Mouse (Mus musculus) MEL (cell line): ENCODE data around the gene Uba3. TPM values are rescaled to one million over a fixed set of nuclear protein-coding genes. Genes with fewer than 3 reads are reported as not detected.

Source experiments
- DNase-seq: peaks from one replicate; pipeline ENCODE4 v3.0.0; 2011; ENCODE audit warnings: low read depth, low spot score
- H3K27ac ChIP-seq: 2 replicates; pipeline ENCODE4 v1.5.1; 2012; ENCODE audit warnings: low read depth, mild to moderate bottlenecking, control low read depth, low read length, moderate library complexity; ENCODE audit not compliant: control insufficient read depth
- H3K27me3 ChIP-seq, 2 experiments: fragments of 150-350 bp in 1 of 2; sonication (generic) in 1 of 2; 2 replicates each; pipeline ENCODE4 v1.6.1; 2012; ENCODE audit warnings: low read length in 2 of 2, mild to moderate bottlenecking in 2 of 2, improper control_type of control experiment in 1 of 2, moderate library complexity in 1 of 2; ENCODE audit not compliant: insufficient read depth in 2 of 2, control insufficient read depth in 1 of 2
- H3K36me3 ChIP-seq, 2 experiments: 2 replicates each; pipeline ENCODE4 v1.6.1; 2012 to 2014; ENCODE audit warnings: low read length in 2 of 2, improper control_type of control experiment in 1 of 2, inconsistent platforms in 1 of 2, mild to moderate bottlenecking in 1 of 2; ENCODE audit not compliant: insufficient read depth in 2 of 2, control insufficient read depth in 1 of 2
- H3K4me1 ChIP-seq, 2 experiments: fragments of 150-350 bp in 1 of 2; sonication (generic) in 1 of 2; 2 replicates each; pipeline ENCODE4 v1.6.1; 2012; ENCODE audit warnings: low read length in 2 of 2, improper control_type of control experiment in 1 of 2, mild to moderate bottlenecking in 1 of 2; ENCODE audit not compliant: insufficient read depth in 2 of 2, control insufficient read depth in 1 of 2
- H3K4me3 ChIP-seq, 2 experiments: fragments of 150-350 bp in 1 of 2; sonication (generic) in 1 of 2; 2 replicates each; pipeline ENCODE4 v1.5.1; 2012; ENCODE audit warnings: low read depth in 2 of 2, low read length in 2 of 2, mild to moderate bottlenecking in 2 of 2, moderate library complexity in 2 of 2, control low read depth in 1 of 2, improper control_type of control experiment in 1 of 2; ENCODE audit not compliant: control insufficient read depth in 1 of 2, insufficient read depth in 1 of 2
- H3K79me2 ChIP-seq: 2 replicates; pipeline ENCODE4 v1.6.1; 2012; ENCODE audit warnings: mild to moderate bottlenecking, low read length, moderate library complexity; ENCODE audit not compliant: control insufficient read depth, poor library complexity, insufficient read depth
- H3K9ac ChIP-seq: 2 replicates; pipeline ENCODE4 v1.6.1; 2012; ENCODE audit warnings: low read depth, mild to moderate bottlenecking, control low read depth, low read length, moderate library complexity; ENCODE audit not compliant: control insufficient read depth, poor library complexity, severe bottlenecking
- H3K9me3 ChIP-seq: fragments of 150-350 bp; sonication (generic); replicated peaks from 2 replicates; pipeline ENCODE4 v1.6.1; 2012; ENCODE audit warnings: mild to moderate bottlenecking, low read length, improper control_type of control experiment, moderate library complexity; ENCODE audit not compliant: insufficient read depth
- CHD1 ChIP-seq: IDR thresholded peaks from 2 replicates; pipeline ENCODE4 v1.6.1; 2012; ENCODE audit warnings: low read depth, mild to moderate bottlenecking, inconsistent platforms, low read length, improper control_type of control experiment
- CTCF ChIP-seq, 3 experiments: IDR thresholded peaks in 2 of 3; conservative IDR thresholded peaks in 1 of 3; 2 replicates each; pipeline ENCODE4 v1.5.1; 2011 to 2012; ENCODE audit warnings: low read length in 3 of 3, low read depth in 2 of 3, mild to moderate bottlenecking in 2 of 3, improper control_type of control experiment in 1 of 3, inconsistent platforms in 1 of 3, mixed read lengths in 1 of 3, moderate library complexity in 1 of 3; ENCODE audit not compliant: control insufficient read depth in 1 of 3, insufficient read depth in 1 of 3, poor library complexity in 1 of 3, severe bottlenecking in 1 of 3
- EP300 ChIP-seq, 2 experiments: IDR thresholded peaks; 2 replicates each; pipeline ENCODE4 v1.6.1; 2011; ENCODE audit warnings: improper control_type of control experiment in 2 of 2, low read length in 2 of 2, low read depth in 1 of 2, mild to moderate bottlenecking in 1 of 2
- ETS1 ChIP-seq: IDR thresholded peaks from 2 replicates; pipeline ENCODE4 v1.6.1; 2012; ENCODE audit warnings: low read depth, mild to moderate bottlenecking, inconsistent platforms, low read length, improper control_type of control experiment, moderate library complexity
- GATA1 ChIP-seq: IDR thresholded peaks from 2 replicates; pipeline ENCODE4 v1.6.1; 2011; ENCODE audit warnings: low read depth, low read length, improper control_type of control experiment
- MAFK ChIP-seq: IDR thresholded peaks from 2 replicates; pipeline ENCODE4 v1.6.1; 2011; ENCODE audit warnings: low read depth, mild to moderate bottlenecking, low read length, improper control_type of control experiment, borderline replicate concordance
- MEF2A ChIP-seq: IDR thresholded peaks from 2 replicates; pipeline ENCODE4 v1.6.1; 2014; ENCODE audit warnings: low read depth, mild to moderate bottlenecking, inconsistent platforms, low read length, improper control_type of control experiment; ENCODE audit not compliant: poor library complexity, insufficient replicate concordance, severe bottlenecking; ENCODE audit errors: extremely low read depth
- MXI1 ChIP-seq: IDR thresholded peaks from 2 replicates; pipeline ENCODE4 v1.6.1; 2011; ENCODE audit warnings: mild to moderate bottlenecking, low read depth, low read length, improper control_type of control experiment
- MYB ChIP-seq: IDR thresholded peaks from 2 replicates; pipeline ENCODE4 v1.6.1; 2011; ENCODE audit warnings: mild to moderate bottlenecking, low read depth, low read length, improper control_type of control experiment
- NRF1 ChIP-seq: IDR thresholded peaks from 2 replicates; pipeline ENCODE4 v1.6.1; 2014; ENCODE audit warnings: low read depth, mild to moderate bottlenecking, inconsistent platforms, low read length, improper control_type of control experiment, moderate library complexity; ENCODE audit not compliant: poor library complexity, insufficient read depth, severe bottlenecking
- POLR2AphosphoS2 ChIP-seq: IDR thresholded peaks from 2 replicates; pipeline ENCODE4 v1.6.1; 2011; ENCODE audit warnings: low read length, improper control_type of control experiment
- RAD21 ChIP-seq: IDR thresholded peaks from 2 replicates; pipeline ENCODE4 v1.6.1; 2011; ENCODE audit warnings: mild to moderate bottlenecking, low read depth, low read length, improper control_type of control experiment
- RCOR1 ChIP-seq: IDR thresholded peaks from 2 replicates; pipeline ENCODE4 v1.6.1; 2012; ENCODE audit warnings: low read depth, mild to moderate bottlenecking, inconsistent platforms, low read length, improper control_type of control experiment
- SMC3 ChIP-seq: IDR thresholded peaks from 2 replicates; pipeline ENCODE4 v1.6.1; 2011; ENCODE audit warnings: low read depth, low read length, improper control_type of control experiment
- USF2 ChIP-seq, 2 experiments: IDR thresholded peaks; 2 replicates each; pipeline ENCODE4 v1.6.1; 2011 to 2012; ENCODE audit warnings: improper control_type of control experiment in 2 of 2, low read length in 2 of 2, borderline replicate concordance in 1 of 2, inconsistent platforms in 1 of 2, low read depth in 1 of 2, mild to moderate bottlenecking in 1 of 2; ENCODE audit not compliant: insufficient read depth in 1 of 2
- ZC3H11A ChIP-seq: IDR thresholded peaks from 2 replicates; pipeline ENCODE4 v1.6.1; 2012; ENCODE audit warnings: low read depth, mild to moderate bottlenecking, inconsistent platforms, low read length, improper control_type of control experiment
- polyA plus RNA-seq, 2 experiments: library from polyadenylated mRNA; stranded (reverse) in 1 of 2; unstranded in 1 of 2; fragments of >175 nt in 1 of 2; fragments of >200 nt in 1 of 2; gene quantifications; 2 replicates each; pipeline versions ENCODE4 v1.2.1 to v1.2.4; 2012; ENCODE audit warnings: low replicate concordance in 2 of 2, low read depth in 1 of 2; ENCODE audit not compliant: insufficient read length in 2 of 2, insufficient read depth in 1 of 2, missing spikeins in 1 of 2
- total RNA-seq: library from RNA; depleted of rRNA; stranded (reverse); fragments of 300-350 nt; gene quantifications from 2 replicates; pipeline ENCODE4 v1.2.3, GENCODE M21; 2012

The Uba3 gene
- total and polyA plus RNA-seq, 3 experiments = 37.1 to 38.1 TPM; not detected in 1

GRCm38 (mm10) chr6:97178491-97179366, 26.7 kb downstream of the Uba3 start, which contains the start of gene Tmf1 (continued):
- TF ChIP-seq ETS1 (peak; percentile 60; the same call in 1 of the 2 replicates), ZC3H11A (no peak), RAD21 (no peak), CHD1 (0 out of 2 replicates have a peak, but pooled peaks have one; percentile 1), GATA1 (no peak), MYB (peak; percentile 34; the same call in 1 of the 2 replicates), NRF1 (peak; percentile 84), RCOR1 (no peak), USF2 (IDR thresholded peaks at IDR 0.05; ENCODE audit: borderline replicate concordance in 1 of 2, insufficient read depth in 1 of 2, low read depth in 1 of 2, low read length in 2 of 2) (no peak), MXI1 (peak; percentile 50; the same call in 1 of the 2 replicates), EP300 (IDR thresholded peaks at IDR 0.05; ENCODE audit: low read depth in 1 of 2, low read length in 2 of 2) (no peak), MEF2A (no peak), CTCF (IDR thresholded peaks at IDR 0.05 in 2 of 3, conservative IDR thresholded peaks at IDR 0.05 in 1 of 3; ENCODE audit: control insufficient read depth in 1 of 3, insufficient read depth in 1 of 3, low read depth in 2 of 3, low read length in 3 of 3, poor library complexity in 1 of 3, severe bottlenecking in 1 of 3) (0 out of 6 replicates have a peak, but pooled peaks of 1 of the 3 experiments have one; percentile 1), POLR2AphosphoS2 (peak; percentile 93; the same call in 1 of the 2 replicates)

DNA sequence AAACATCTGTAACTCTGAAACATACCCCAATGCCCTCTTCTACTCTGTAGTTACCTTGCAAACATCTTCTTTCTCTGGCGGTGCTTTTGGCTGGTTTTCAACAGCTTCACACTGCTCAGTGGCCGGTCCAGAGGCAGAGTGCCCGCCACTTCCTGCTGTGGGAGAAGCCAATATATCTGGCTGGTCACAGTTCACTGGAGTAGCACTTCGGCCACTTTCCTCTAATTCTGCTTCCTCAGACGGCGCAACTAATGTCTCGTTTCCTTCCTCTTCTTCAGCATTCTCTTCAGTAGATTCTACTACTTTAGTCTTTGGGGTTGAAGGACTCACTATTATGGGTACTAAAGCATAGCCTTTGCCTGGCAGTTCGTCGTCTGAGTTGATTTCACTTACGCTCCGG, 29.7 kb downstream of the Uba3 start:
- TF ChIP-seq MAFK = no peak
- TF ChIP-seq, all 39 proteins: peak for 0
- H3K9ac ChIP-seq = no peak overlapping the region
- H3K9me3 ChIP-seq = no peaks in the 10 kb centered on the region
- peaks cover 12 to 15% of the 10 kb centered on the region in 2 experiments for H3K36me3 ChIP-seq
- H3K79me2 ChIP-seq = peaks cover 26% of the 10 kb centered on the region
- no peak for DNase-seq
- H3K4me3 ChIP-seq = no peak overlapping the region
- H3K27ac ChIP-seq = no peak overlapping the region
- H3K27me3 ChIP-seq = no peaks in the 10 kb centered on the region
- H3K4me1 ChIP-seq = peaks cover 0 to 12% of the 10 kb centered on the region in 2 experiments; a peak in 2 of 4 replicates

- Histone ChIP-seq H3K4me1 (peaks cover 0 to 7% of the 10 kb centered on the region in 2 experiments; a peak in 2 of 4 replicates), H3K27me3 (no peaks in the 10 kb centered on the region), H3K79me2 (no peaks in the 10 kb centered on the region; the same call in 1 of the 2 replicates), H3K9ac (no peak overlapping the region), H3K27ac (no peak overlapping the region), H3K4me3 (no peak overlapping the region), H3K9me3 (no peaks in the 10 kb centered on the region), H3K36me3 (peaks cover 3 to 6% of the 10 kb centered on the region in 2 experiments)
- peak; percentile 58 for DNase-seq
- TF ChIP-seq ZC3H11A (peak; percentile 30; the same call in 1 of the 2 replicates), ETS1 (no peak), RAD21 (peak; percentile 31), CTCF (IDR thresholded peaks at IDR 0.05 in 2 of 3, conservative IDR thresholded peaks at IDR 0.05 in 1 of 3; ENCODE audit: control insufficient read depth in 1 of 3, insufficient read depth in 1 of 3, low read depth in 2 of 3, low read length in 3 of 3, poor library complexity in 1 of 3, severe bottlenecking in 1 of 3) (peak; percentile 37 to 54 (median 46)), SMC3 (peak; percentile 47), GATA1 (no peak)
Observed at GRCm38 (mm10) chr6:97150156-97150555, 55.3 kb downstream of the Uba3 start.
